ENCODE assay signal across 9 mouse cellular contexts in genomic region chr2:4510208-4511079, GRCm38 (mm10).
DNase-seq lines count a peak whose midpoint lies in the region; ATAC-seq and TF ChIP-seq lines count a peak whose summit lies in the region.
"Had no signal": no experiment of that assay in that cellular context is flagged by ENCODE, and none has a peak within 500 bp of the region (broad histone marks: within the 10 kb centered on the region; RNA-seq: fewer than 3 reads in every experiment).

No protein-coding gene starts in this region.

- peak overlapping the region; percentile 23; the same call in 1 of the 2 replicates for H3K27ac ChIP-seq in limb, embryonic 12.5 days
- no peak overlapping the region for H3K27ac ChIP-seq in limb, embryonic 10.5 days
- H3K27ac ChIP-seq in forebrain, postnatal 0 days (ENCODE audit: low read depth, low read length): peak overlapping the region; percentile 69; the same call in 1 of the 2 replicates
- H3K27ac ChIP-seq in kidney, adult 2 months (ENCODE audit: insufficient read depth, low read depth, low read length): no peak overlapping the region
- H3K27ac ChIP-seq in liver, embryonic 16.5 days (ENCODE audit: low read length): peak overlapping the region; percentile 54

- H3K4me3 ChIP-seq in limb, embryonic 12.5 days (replicated peaks): no peak overlapping the region
- H3K4me3 ChIP-seq in limb, embryonic 10.5 days: no peak overlapping the region
- no peak overlapping the region for H3K4me3 ChIP-seq in forebrain, postnatal 0 days (ENCODE audit: low read depth, low read length)
- no peak overlapping the region for H3K4me3 ChIP-seq in kidney, adult 2 months (ENCODE audit: insufficient read depth, low read depth, low read length)
- 0 out of 2 replicates have a peak overlapping the region, but pooled peaks have one; percentile 9 for H3K4me3 ChIP-seq in liver, embryonic 16.5 days (ENCODE audit: low read depth, low read length)

- H3K27me3 ChIP-seq in limb, embryonic 12.5 days: no peaks in the 10 kb centered on the region
- no peaks in the 10 kb centered on the region for H3K27me3 ChIP-seq in limb, embryonic 10.5 days (ENCODE audit: low read depth, poor library complexity, severe bottlenecking)
- H3K27me3 ChIP-seq in forebrain, postnatal 0 days (ENCODE audit: insufficient read depth, low read length): no peaks in the 10 kb centered on the region
- no peaks in the 10 kb centered on the region for H3K27me3 ChIP-seq in kidney, adult 2 months (replicated peaks; ENCODE audit: control insufficient read depth, insufficient read depth, low read length)
- no peaks in the 10 kb centered on the region for H3K27me3 ChIP-seq in liver, embryonic 16.5 days (ENCODE audit: control insufficient read depth, insufficient read depth, low read depth, low read length)

- no peak for ATAC-seq in limb, embryonic 12.5 days (ENCODE audit: insufficient number of reproducible peaks, insufficient read depth, low FRiP score, low TSS enrichment, low read depth)
- ATAC-seq in forebrain, postnatal 0 days: peak; percentile 18; the same call in 1 of the 2 replicates
- peak; percentile 86 for ATAC-seq in liver, embryonic 16.5 days (ENCODE audit: low read depth)

- DNase-seq in limb, embryonic 10.5 days (ENCODE audit: low spot score): no peak
- DNase-seq in forebrain, postnatal 0 days: no peak
- DNase-seq in kidney, adult 2 months: peak; percentile 86
- DNase-seq in layer of hippocampus, adult 8-10 months (ENCODE audit: low spot score in 2 of 2): no peak
- no peak for DNase-seq in cerebellum, adult 11-12 months
- DNase-seq: heart, adult 18-20 months; left cerebral cortex, postnatal 4 days had no signal

- no peak for TF ChIP-seq CTCF in forebrain, postnatal 0 days (IDR thresholded peaks at IDR 0.05; ENCODE audit: low read depth)
- TF ChIP-seq CTCF in kidney, adult 2 months (conservative IDR thresholded peaks at IDR 0.05; ENCODE audit: insufficient read depth, insufficient read length, low read depth, low read length): no peak

- H3K36me3 ChIP-seq in limb, embryonic 12.5 days: peaks cover 60% of the 10 kb centered on the region
- peaks cover 67% of the 10 kb centered on the region for H3K36me3 ChIP-seq in limb, embryonic 10.5 days
- peaks cover 15% of the 10 kb centered on the region; the same call in 1 of the 2 replicates for H3K36me3 ChIP-seq in forebrain, postnatal 0 days (ENCODE audit: insufficient read depth)
- no peaks in the 10 kb centered on the region for H3K36me3 ChIP-seq in kidney, adult 2 months (ENCODE audit: control insufficient read depth, insufficient read depth, low read length)
- no peaks in the 10 kb centered on the region for H3K36me3 ChIP-seq in liver, embryonic 16.5 days (ENCODE audit: control insufficient read depth, insufficient read depth)

- no peak overlapping the region for H3K9ac ChIP-seq in limb, embryonic 12.5 days (replicated peaks)
- H3K9ac ChIP-seq in forebrain, postnatal 0 days: no peak overlapping the region
- no peak overlapping the region for H3K9ac ChIP-seq in liver, embryonic 16.5 days (ENCODE audit: low read depth, low read length)

- H3K4me2 ChIP-seq in limb, embryonic 12.5 days: no peak overlapping the region
- no peak overlapping the region for H3K4me2 ChIP-seq in forebrain, postnatal 0 days (ENCODE audit: low read depth)
- 0 out of 2 replicates have a peak overlapping the region, but pooled peaks have one; percentile 19 for H3K4me2 ChIP-seq in liver, embryonic 16.5 days (ENCODE audit: low read depth, low read length)

- WGBS in limb, embryonic 12.5 days: 69% methylated on average over 11 of the region's 11 CpGs
- WGBS in limb, embryonic 10.5 days: 77% methylated on average over 11 of the region's 11 CpGs
- 61% methylated on average over 11 of the region's 11 CpGs for WGBS in forebrain, postnatal 0 days
- 36% methylated on average over 11 of the region's 11 CpGs for WGBS in kidney, adult 2 months
- 57% methylated on average over 11 of the region's 11 CpGs for WGBS in liver, embryonic 16.5 days (ENCODE audit: insufficient replicate concordance)

- no peaks in the 10 kb centered on the region for H3K9me3 ChIP-seq in limb, embryonic 12.5 days
- H3K9me3 ChIP-seq in limb, embryonic 10.5 days (replicated peaks): no peaks in the 10 kb centered on the region
- H3K9me3 ChIP-seq in forebrain, postnatal 0 days (ENCODE audit: low read length): no peaks in the 10 kb centered on the region
- no peaks in the 10 kb centered on the region for H3K9me3 ChIP-seq in liver, embryonic 16.5 days (replicated peaks; ENCODE audit: control insufficient read depth, low read length)

- peaks cover 25% of the 10 kb centered on the region for H3K4me1 ChIP-seq in limb, embryonic 12.5 days (replicated peaks)
- H3K4me1 ChIP-seq in limb, embryonic 10.5 days: peaks cover 15% of the 10 kb centered on the region
- no peaks in the 10 kb centered on the region for H3K4me1 ChIP-seq in forebrain, postnatal 0 days (ENCODE audit: insufficient read depth)
- H3K4me1 ChIP-seq in kidney, adult 2 months (ENCODE audit: control insufficient read depth, insufficient read depth, low read length): peaks cover 9% of the 10 kb centered on the region
- no peaks in the 10 kb centered on the region for H3K4me1 ChIP-seq in liver, embryonic 16.5 days (ENCODE audit: control insufficient read depth, low read depth, low read length)

- no peak for TF ChIP-seq POLR2A in kidney, adult 2 months (IDR thresholded peaks at IDR 0.05; ENCODE audit: low read depth, low read length)

Comparison
In these comparisons a context has a peak if more than half of its experiments do, and no peak if none do; other contexts are left out.
1. H3K27ac ChIP-seq: peak in limb, embryonic 12.5 days (single experiment), forebrain, postnatal 0 days (single experiment) and liver, embryonic 16.5 days (single experiment); none in limb, embryonic 10.5 days (single experiment) and kidney, adult 2 months (single experiment).